Mouse (Mus musculus) cortical plate, adult 2 months (tissue): ENCODE results near the gene Pdgfa. TPM values are rescaled to one million over a fixed set of nuclear protein-coding genes. Genes with fewer than 3 reads are reported as not detected.

Source experiments
- H3K27ac ChIP-seq: fragments of 200-500 bp; 2 replicates; pipeline ENCODE4 v1.5.1; 2012; ENCODE audit warnings: low read length, control low read depth, inconsistent platforms; ENCODE audit not compliant: insufficient read depth
- H3K4me1 ChIP-seq: fragments of 200-500 bp; 2 replicates; pipeline ENCODE4 v1.6.1; 2011; ENCODE audit warnings: low read length; ENCODE audit not compliant: control insufficient read depth, insufficient read depth
- H3K4me3 ChIP-seq: fragments of 200-500 bp; 2 replicates; pipeline ENCODE4 v1.5.1; 2011; ENCODE audit warnings: mild to moderate bottlenecking, low read length, control low read depth; ENCODE audit not compliant: insufficient read depth
- CTCF ChIP-seq: fragments of 200-500 bp; IDR thresholded peaks from 2 replicates; pipeline ENCODE4 v1.5.1; 2011; ENCODE audit warnings: mild to moderate bottlenecking, control low read depth, low read length; ENCODE audit not compliant: insufficient read depth; ENCODE audit errors: extremely low read depth
- POLR2A ChIP-seq: fragments of 200-500 bp; IDR thresholded peaks from 2 replicates; pipeline ENCODE4 v1.6.1; 2011; ENCODE audit warnings: mild to moderate bottlenecking, low read length, control low read depth; ENCODE audit not compliant: insufficient read depth; ENCODE audit errors: extremely low read depth
- polyA plus RNA-seq: library from polyadenylated mRNA; depleted of rRNA; stranded (reverse); fragments of >200 nt; gene quantifications from 2 replicates; pipeline ENCODE4 v1.2.3, GENCODE M21; 2012

Gene Pdgfa
- polyA plus RNA-seq, 1 experiment: 29.4 TPM

- Histone ChIP-seq H3K4me3 (no peak overlapping the region), H3K4me1 (no peaks in the 10 kb centered on the region), H3K27ac (no peak overlapping the region)
- TF ChIP-seq CTCF: no peak
- no peak for TF ChIP-seq POLR2A
Observed at GRCm38 (mm10) chr5:138946931-138947330, 50.2 kb downstream of the Pdgfa start.

GRCm38 (mm10) chr5:138945011-138945410 is 52.2 kb downstream of the Pdgfa start:
- no peak for TF ChIP-seq CTCF
- no peak for TF ChIP-seq POLR2A

DNA sequence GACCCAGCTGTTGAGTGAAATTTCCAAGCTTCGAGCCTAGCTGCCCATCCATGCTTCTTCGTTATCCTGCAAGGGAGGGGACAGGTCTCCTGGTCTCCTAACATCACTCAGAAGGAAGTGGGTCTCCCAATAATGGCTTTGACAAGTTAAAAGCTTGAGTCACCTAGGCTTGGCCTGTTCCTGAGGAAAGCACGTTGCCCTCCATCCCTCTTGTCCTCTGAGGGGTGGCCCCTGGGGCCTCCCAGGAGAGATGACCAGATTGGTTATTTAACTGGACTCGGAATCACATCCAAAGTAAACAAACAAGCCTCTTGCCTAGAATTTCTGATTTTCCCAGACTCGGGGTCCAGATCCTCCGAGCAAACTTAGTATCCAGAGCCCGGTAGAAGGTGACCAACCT is 52.6 kb downstream of the Pdgfa start:
- Histone ChIP-seq H3K4me3 (no peak overlapping the region), H3K4me1 (no peaks in the 10 kb centered on the region), H3K27ac (no peak overlapping the region)
- no peak for TF ChIP-seq CTCF
- no peak for TF ChIP-seq POLR2A

More at GRCm38 (mm10) chr5:138945011-138945410, 52.2 kb downstream of the Pdgfa start:
- Histone ChIP-seq H3K27ac (no peak overlapping the region), H3K4me3 (no peak overlapping the region), H3K4me1 (no peaks in the 10 kb centered on the region)

GRCm38 (mm10) chr5:138941842-138942241 is 55.3 kb downstream of the Pdgfa start:
- TF ChIP-seq CTCF: no peak
- no peak for TF ChIP-seq POLR2A
- Histone ChIP-seq H3K4me1 (no peaks in the 10 kb centered on the region), H3K27ac (no peak overlapping the region), H3K4me3 (no peak overlapping the region)

GRCm38 (mm10) chr5:138940576-138940975 is 56.6 kb downstream of the Pdgfa start:
- H3K4me1 ChIP-seq: no peaks in the 10 kb centered on the region
- no peak for TF ChIP-seq POLR2A
- TF ChIP-seq CTCF: no peak
- no peak overlapping the region for H3K4me3 ChIP-seq
- no peak overlapping the region for H3K27ac ChIP-seq

- Histone ChIP-seq H3K27ac (no peak overlapping the region), H3K4me1 (no peaks in the 10 kb centered on the region), H3K4me3 (no peak overlapping the region)
- TF ChIP-seq CTCF (no peak), POLR2A (no peak)
Observed at GRCm38 (mm10) chr5:138938572-138939163, 58.5 kb downstream of the Pdgfa start.

- TF ChIP-seq CTCF: no peak
- Histone ChIP-seq H3K27ac (no peak overlapping the region), H3K4me1 (no peaks in the 10 kb centered on the region), H3K4me3 (no peak overlapping the region)
Observed at GRCm38 (mm10) chr5:138936399-138937089, 60.6 kb downstream of the Pdgfa start.

- H3K27ac ChIP-seq: no peak overlapping the region
- H3K4me1 ChIP-seq: no peaks in the 10 kb centered on the region
- TF ChIP-seq POLR2A (no peak), CTCF (no peak)
- no peak overlapping the region for H3K4me3 ChIP-seq
Observed at GRCm38 (mm10) chr5:138934540-138934939, 62.6 kb downstream of the Pdgfa start.

DNA sequence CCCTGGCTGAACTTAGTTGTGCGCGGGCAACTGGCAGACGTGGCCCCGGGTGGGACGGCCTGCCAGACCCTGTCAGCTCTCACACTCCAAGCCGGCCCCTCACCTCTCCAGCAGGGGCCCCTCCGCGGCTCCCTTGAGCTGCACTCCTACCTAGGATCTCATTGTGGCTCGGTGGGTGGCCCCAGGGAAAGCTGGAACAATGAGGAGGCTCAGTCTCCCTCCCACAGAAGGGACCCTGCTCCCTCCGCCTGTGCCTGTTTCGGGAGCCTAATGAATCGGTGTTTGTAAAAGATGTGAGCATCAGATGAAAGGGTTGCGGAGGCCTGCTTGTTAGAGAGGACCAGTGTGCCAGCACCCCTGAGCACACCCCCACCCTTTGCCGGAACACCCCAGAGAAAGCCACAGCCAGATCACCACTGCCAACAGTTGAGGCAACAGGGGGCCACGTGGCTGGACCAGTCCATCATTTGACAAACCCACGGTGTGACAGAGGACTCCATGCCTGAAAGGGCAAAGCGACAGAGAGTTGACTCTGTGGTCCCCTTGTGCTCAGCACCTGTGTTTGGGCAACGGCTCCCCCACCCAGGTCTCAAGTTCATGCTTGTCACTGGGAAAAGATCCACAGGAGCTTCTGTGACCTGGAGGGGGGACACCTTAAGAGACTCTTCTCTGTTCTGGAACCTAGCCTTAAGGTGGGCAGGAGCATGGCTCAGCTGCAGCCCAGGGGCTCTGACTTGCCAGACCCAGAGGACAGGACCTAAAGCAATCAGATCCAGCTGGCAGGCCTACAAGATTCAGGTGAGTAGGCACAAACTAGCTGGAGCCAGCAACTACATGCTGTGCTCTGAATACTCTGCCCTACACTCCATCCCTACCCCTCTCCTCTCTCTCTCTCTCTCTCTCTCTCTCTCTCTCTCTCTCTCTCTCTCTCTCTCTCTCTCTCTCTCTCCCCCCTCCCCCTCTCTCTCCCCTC is 64.4 kb downstream of the Pdgfa start:
- H3K4me3 ChIP-seq: no peak overlapping the region
- H3K27ac ChIP-seq: no peak overlapping the region
- H3K4me1 ChIP-seq: no peaks in the 10 kb centered on the region
- TF ChIP-seq CTCF (no peak), POLR2A (no peak)
